Mouse (Mus musculus) testis, postnatal 14 days (tissue): Measurements from ENCODE around the gene Pgp.
A peak's percentile ranks its signal among the peaks of the same experiment; 100 is the strongest.

ENCODE experiments used
- DNase-seq: peaks from one replicate; pipeline ENCODE4 v3.0.0; 2021; ENCODE audit warnings: low spot score

The Pgp gene

GRCm38 (mm10) chr17:24461580-24461979 is 8.6 kb upstream of the Pgp start:
- no peak for DNase-seq

GRCm38 (mm10) chr17:24462932-24463331 is 7.3 kb upstream of the Pgp start:
- DNase-seq = no peak

GRCm38 (mm10) chr17:24463374-24464133 is 6.6 kb upstream of the Pgp start:
- peak; percentile 6 for DNase-seq

DNA sequence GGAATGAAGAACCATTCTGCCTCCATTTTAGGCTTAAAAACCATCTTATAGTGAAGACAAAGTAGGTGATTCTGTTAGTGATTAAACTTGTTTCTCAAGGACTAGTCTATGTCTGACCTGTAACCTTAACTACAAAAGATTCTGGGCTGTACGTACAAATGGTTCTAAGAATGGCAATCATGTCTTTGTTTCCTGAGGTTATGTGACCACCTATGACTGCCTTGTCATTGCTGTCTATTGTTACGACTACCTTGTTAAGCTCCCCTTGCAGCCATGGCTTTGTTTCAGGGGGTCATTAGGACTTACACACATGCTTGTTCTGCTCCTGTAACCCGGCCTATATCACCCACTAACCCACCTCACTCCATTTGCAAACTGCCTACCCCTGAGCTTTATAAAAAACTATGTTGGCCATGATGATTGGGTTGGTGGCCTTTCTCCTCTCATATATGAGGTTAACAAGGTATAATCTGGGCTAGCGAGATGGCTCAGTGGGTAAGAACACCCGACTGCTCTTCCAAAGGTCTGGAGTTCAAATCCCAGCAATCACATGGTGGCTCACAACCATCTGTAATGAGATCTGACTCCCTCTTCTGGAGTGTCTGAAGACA is 1.5 kb upstream of the Pgp start:
- no peak for DNase-seq

DNA sequence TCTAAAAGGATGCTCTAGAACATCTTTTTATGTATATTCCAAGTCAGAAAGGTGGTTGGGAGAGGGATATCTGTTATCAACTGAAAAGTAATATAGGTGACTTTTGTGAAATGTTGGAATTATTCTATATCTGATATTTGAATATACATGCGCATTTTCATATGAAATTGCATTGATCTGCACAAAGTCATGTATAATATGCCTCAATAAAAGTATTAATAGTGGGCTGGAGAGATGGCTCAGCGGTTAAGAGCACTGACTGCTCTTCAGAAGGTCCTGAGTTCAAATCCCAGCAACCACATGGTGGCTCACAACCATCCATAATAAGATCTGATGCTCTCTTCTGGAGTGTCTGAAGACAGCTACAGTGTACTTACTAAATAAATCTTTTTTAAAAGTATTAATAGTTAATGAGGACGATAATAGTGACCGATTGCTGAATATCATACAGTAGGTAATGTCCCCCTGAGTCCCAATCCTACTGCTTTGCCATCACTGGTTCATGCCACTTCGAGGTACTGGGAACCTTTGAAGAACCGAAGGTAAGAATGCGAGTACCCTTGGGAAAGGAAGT is 769 bp upstream of the Pgp start:
- no peak for DNase-seq

GRCm38 (mm10) chr17:24470701-24471527 is 722 bp downstream of the Pgp start:
- peak; percentile 77 for DNase-seq

- DNase-seq = peak; percentile 75
These were observed 2.3 kb downstream of the Pgp start for GRCm38 (mm10) chr17:24472512-24472911.

DNA sequence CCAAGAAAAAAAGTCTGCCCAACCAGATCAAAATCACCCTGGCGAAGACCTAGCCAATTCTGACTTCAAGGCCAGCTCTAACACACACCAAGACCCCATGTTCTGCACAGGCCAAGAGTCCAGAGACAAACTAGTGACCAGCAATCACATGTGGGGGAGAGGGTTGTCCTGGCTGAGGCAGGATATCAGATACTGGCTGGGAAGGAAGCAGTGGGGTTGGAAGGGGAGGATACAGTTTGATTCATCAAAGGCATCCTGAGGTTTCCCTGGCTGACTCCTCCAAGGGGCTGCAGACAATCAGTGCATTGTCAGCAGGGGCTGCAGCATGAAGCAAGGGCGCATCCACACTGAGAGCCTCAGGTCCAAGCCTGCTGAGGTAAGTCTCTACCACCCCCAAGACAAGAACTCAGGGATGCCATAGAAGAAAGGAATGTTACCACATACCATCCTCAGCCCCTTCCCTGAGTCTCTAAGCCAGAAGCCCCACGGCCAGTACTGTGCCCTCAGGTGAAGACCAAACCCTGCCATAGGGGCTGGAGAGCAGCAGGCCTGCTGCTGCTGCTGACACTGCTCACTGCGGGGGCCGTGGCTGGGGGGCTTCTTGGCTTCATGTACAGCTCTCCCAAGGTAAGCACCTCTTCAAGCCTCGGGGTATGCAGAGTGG is 3.6 kb downstream of the Pgp start, which contains the start of gene Bricd5:
Gene Bricd5 (plus strand): TSS at position 273 of the 664 bp plus-strand sequence.
- DNase-seq = peak; percentile 66

DNA sequence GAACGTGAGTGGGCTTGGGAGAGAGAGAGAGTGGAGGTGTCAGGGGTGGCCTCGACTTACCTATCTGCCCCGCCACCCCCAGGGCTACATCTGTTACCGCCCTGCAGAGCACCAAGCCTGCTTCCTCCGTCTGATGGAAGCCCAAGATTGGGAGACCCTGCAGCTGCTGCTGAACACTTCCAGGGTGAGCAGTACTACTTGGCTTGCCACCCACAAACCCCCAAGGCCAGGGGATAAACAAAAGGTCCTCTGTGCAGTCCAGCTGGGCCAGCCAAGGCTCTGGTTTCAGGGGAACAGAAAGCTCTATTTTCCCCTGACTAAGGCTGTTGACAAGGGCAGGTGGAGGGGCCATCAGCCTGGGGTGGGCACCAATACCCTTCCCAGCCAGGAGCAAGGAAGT is 4.4 kb downstream of the Pgp start:
- peak; percentile 62 for DNase-seq

DNA sequence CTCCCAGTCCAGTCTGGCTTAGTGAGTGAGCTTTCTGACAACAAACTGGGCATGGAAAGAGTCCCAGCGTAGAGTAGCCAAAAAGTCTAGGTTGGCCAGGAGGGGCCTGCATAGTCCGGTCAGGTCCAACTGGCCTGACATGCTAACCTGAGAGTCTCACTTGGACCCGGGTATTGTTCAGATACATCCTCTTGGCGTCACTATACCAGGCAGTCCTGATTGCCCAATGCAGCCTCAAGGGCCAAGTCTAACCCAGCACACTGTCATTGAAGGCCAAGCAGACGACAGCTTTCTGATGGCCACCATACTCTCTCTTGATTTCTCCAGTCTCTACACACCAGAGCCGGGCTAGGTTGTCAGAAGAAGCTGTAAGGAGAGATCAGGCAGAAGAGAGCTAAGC is 5.4 kb downstream of the Pgp start:
- DNase-seq = no peak

DNA sequence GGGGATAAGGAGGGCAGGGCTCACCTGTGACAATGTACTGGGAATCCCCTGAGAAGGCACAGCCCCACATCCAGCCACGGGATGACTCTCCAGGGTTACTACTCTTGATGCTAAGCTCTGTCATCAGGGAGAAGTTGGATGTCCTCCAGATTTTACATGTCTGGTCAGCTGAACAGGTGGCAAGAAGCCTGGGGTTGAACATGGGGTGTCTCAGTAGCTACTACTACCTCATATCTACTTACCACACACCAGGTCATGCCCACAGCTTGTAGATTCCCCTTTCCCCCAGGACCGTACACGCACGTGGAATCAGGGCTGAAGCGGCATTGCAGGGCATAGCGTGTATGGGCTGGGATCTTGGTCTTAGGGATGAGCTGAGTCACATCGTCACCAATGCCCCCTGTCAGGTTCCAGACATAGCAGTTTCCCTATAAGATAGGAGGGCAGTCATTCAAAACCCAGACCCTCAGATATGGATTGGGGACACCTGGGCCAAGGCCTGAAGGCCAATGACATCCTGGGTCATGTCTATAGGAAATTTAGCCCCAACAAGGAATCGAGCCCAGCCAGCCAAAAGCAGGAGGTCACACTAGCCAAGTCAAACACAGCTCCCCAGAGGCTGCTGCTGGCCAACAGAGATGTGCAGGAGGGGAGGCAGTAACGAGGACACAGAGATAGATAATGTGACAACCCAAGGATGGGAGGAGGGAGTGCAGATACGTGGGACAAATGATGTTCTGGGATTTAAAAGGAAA is 6.0 kb downstream of the Pgp start:
- DNase-seq = no peak

GRCm38 (mm10) chr17:24477053-24477984 is 7.1 kb downstream of the Pgp start:
- DNase-seq = peak; percentile 14

DNA sequence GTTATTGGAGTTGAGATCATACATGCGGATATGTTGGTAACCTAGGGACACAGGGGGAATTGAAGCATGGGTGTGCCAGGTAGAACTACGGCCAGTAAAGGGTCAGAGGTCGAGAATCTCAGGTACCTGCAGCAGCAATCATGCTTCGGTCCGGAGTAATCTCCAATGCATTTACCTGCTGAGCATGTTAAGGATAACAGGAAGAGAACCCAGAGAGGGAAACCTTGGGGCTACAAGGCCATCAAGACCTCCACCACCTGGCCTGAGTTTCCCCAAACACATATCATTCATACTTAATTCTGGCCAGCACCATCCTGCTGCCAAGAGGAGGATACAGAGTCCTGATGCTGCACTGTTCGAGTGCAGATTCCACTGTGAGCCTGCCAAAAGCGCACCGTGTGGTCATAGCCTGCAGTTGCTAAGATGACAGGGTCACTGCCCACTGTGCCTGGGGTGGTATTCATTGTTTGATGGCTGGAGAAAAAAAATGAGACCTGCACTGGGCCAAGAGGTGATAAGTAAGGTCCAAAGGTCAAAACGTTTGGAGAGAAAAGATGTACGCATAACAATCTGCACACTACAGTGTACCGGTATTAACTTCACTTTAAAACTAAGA is 7.9 kb downstream of the Pgp start:
- DNase-seq = peak; percentile 28

DNA sequence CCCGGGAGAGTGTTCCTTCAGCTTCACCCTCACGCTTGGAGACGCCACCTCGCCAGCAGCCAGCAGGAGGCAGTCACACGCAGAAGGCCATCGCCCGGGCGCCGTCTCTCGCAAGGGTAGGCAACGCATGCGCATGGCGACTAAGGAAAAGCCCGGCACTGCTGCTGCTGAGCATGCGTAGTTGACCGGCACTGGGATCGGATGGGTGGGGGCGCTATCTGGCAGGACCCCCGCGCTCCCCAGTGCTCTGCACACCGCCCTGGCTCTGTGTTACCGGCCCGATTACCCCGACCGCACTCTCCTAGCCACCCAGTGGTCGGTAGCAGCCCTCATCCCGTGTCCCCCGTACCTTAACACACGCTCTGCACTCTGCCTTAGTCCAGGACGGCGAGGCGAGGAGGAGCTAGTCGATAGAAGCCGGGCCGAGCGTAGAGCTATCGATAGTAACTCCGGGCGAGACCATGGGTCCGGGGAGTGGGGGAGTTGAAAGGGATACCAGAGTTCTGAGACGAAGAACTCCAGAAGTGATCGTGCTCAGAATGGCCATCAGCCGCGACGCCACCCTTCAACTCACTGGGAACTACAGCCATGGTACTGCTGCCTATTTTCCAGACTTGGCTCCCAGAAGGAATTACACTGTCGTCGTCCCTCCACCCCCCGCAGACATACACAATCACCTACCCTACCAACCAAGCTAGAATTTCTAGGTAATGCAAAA is 8.6 kb downstream of the Pgp start, which contains the start of gene Mlst8:
Gene Mlst8 (minus strand): TSS at position 416 of the 718 bp plus-strand sequence.
- DNase-seq = peak; percentile 95

DNA sequence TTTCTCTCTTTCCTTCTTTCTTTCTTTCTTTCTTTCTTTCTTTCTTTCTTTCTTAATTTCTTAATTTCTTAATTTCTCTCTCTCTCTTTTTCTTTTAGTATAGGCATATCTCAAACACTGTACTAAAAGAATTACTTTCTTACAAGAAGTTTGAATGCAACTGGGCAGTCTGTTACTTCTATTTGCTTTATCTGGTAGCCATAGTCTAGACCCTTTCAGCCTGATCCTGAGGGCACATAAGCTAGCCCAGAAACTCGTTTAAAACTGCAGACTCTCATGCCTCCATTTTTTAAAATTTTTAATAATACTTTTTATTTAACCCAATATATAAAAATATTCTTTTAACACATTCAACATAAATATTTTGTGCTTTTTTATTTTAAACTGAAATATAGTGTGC is 9.2 kb downstream of the Pgp start:
- DNase-seq = no peak

DNA sequence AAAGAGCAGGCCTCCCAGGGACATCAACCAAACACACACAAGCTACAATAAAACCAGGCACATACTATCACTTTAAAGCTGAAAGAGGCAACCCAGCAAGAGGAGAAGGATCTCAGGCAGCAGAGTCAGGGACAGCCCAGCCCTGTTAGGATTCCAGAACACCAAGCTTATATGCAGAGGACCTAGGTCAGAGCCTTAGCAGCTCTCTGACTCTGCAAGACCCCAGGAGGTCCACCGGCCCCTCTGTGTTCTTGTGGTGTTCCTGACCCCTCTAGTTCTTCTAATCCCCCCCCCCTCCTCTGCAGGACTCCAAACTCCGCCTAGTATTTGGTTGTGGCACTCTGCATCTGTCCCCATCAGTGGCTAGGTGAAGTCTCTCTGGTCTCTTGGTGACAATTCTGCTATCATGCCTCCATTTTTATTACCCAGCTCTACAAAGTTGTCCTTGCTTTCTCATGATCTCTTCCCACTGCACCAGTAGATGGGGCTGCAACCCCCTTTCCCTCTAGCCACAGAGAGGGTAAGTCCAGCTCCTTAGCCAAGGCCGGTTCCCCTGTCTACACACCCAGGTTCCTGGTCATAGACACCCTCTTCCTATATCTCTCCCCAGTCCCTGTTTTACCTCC is 10.1 kb downstream of the Pgp start:
- peak; percentile 12 for DNase-seq

DNA sequence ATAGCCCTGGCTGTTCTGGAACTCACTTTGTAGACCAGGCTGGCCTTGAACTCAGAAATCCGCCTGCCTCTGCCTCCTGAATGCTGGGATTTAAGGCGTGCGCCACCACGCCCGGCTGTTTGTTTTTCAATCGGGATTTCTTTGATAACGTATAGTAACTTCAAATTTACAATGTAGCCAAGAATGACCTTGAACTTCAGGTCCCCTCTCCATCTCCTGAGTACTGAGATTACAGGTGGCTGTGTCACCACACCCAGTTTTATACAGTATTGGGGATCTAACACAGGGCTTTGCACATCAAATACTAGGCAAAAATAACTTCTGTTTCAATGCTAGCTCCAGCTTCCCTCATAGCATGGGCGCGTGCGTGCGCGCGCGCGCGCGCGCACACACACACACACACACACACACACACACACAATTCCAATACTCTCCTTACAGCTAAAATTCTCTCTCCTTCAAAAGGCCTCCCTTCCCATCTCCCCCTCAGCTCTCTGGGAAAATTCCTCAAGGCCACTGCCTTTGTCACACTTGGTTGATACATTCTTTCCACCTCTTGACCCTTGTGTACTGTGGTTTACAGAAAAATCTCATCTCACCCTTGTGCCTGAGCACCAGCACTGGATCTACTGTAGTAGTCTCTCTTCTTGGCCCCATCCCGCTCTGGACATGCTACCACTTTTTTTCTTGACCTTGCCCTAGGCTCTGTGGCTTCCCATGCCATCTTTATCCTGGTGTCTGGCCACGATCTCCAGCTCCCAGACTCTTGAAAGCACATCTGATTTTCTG is 11.0 kb downstream of the Pgp start:
- peak; percentile 69 for DNase-seq

- no peak for DNase-seq
These were observed 13.3 kb downstream of the Pgp start for GRCm38 (mm10) chr17:24483495-24483894.
